Mouse (Mus musculus) olfactory bulb, adult 2 months (tissue): ENCODE data around the gene Nfic.

Experiments
- CTCF ChIP-seq: fragments of 200-500 bp; IDR thresholded peaks from 2 replicates; pipeline ENCODE4 v1.5.1; 2012; ENCODE audit warnings: low read depth, mild to moderate bottlenecking, low read length, moderate library complexity; ENCODE audit not compliant: insufficient read depth
- POLR2A ChIP-seq: fragments of 200-500 bp; IDR thresholded peaks from 2 replicates; pipeline ENCODE4 v1.6.1; 2012; ENCODE audit warnings: mild to moderate bottlenecking, low read depth, low read length, moderate library complexity; ENCODE audit not compliant: insufficient read depth

DNA sequence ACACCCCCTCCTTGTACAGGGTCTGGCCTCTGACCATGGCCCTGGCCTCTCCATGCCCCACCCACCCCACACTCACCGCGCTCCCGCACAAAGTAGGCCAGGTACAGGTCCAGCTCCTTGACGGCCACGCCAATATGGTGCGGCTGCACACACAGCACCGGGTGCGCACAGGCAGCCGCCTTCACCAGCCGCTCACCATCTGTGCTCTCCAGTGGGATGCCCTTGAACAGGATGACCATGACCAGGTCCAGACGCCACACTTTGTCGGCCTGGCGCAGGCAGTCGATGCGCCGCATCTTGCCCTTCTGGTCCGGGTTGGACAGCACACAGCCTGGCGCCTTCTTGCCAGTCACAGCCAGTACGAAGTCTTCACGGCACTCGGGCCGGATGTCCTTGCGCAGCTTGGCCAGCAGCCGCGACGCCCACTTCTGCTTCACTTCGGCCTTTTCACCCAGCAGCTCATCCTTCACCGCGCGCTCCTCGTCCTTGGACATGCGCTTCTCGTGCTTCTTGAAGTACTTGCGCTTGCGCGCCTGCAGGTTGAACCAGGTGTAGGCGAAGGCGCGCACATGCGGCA, 35.2 kb downstream of the Nfic start:
- TF ChIP-seq POLR2A (no peak), CTCF (no peak)
